Mouse (Mus musculus) neural tube, embryonic 13.5 days (tissue): Measurements from ENCODE around the gene Chtf18. TPM values are rescaled to one million over a fixed set of nuclear protein-coding genes. Genes with fewer than 3 reads are reported as not detected.

Source experiments
- ATAC-seq: fragments of 200-750 bp; cut with Nextera tagmentation; 2 replicates; pipeline ENCODE4 v1.8.0; 2017; ENCODE audit warnings: low read depth, mild to moderate bottlenecking, moderate TSS enrichment, moderate library complexity
- H3K27ac ChIP-seq: fragments of 300-500 bp; sonication (generic); replicated peaks from 2 replicates; pipeline ENCODE4 v1.5.1; 2015; ENCODE audit warnings: moderate library complexity, mild to moderate bottlenecking, inconsistent platforms
- H3K27me3 ChIP-seq: fragments of 300-500 bp; sonication (generic); 2 replicates; pipeline ENCODE4 v1.6.1; 2015; ENCODE audit warnings: mild to moderate bottlenecking, inconsistent platforms
- H3K36me3 ChIP-seq: fragments of 300-500 bp; sonication (generic); 2 replicates; pipeline ENCODE4 v1.6.1; 2015; ENCODE audit warnings: mild to moderate bottlenecking, inconsistent platforms
- H3K4me1 ChIP-seq: fragments of 300-500 bp; sonication (generic); replicated peaks from 2 replicates; pipeline ENCODE4 v1.6.1; 2015; ENCODE audit warnings: inconsistent platforms
- H3K4me2 ChIP-seq: fragments of 300-500 bp; sonication (generic); 2 replicates; pipeline ENCODE4 v1.6.1; 2015; ENCODE audit warnings: inconsistent platforms, mild to moderate bottlenecking, moderate library complexity
- H3K4me3 ChIP-seq: fragments of 300-500 bp; sonication (generic); 2 replicates; pipeline ENCODE4 v1.5.1; 2015; ENCODE audit warnings: mild to moderate bottlenecking, inconsistent platforms
- H3K9ac ChIP-seq: fragments of 300-500 bp; sonication (generic); 2 replicates; pipeline ENCODE4 v1.6.1; 2015; ENCODE audit warnings: moderate library complexity, mild to moderate bottlenecking, inconsistent platforms
- H3K9me3 ChIP-seq: fragments of 300-500 bp; sonication (generic); 2 replicates; pipeline ENCODE4 v1.6.1; 2016; ENCODE audit warnings: inconsistent platforms
- WGBS: fragments of 180-500 bp; shearing (Covaris S2); methylation state at CpG from one replicate; pipeline ENCODE4 v1.1.7; 2015; 5-methylcytosine and 5-hydroxymethylcytosine counted together
- polyA plus RNA-seq: library from polyadenylated mRNA; unstranded; fragments of >200 nt; fragmentation: Nextera tagmentation; extraction: Ambion mirVana; gene quantifications from 2 replicates; pipeline ENCODE4 v1.2.1, GENCODE M21; 2015

The Chtf18 gene
- 7.3 and 9.1 TPM in 2 replicates for polyA plus RNA-seq

DNA sequence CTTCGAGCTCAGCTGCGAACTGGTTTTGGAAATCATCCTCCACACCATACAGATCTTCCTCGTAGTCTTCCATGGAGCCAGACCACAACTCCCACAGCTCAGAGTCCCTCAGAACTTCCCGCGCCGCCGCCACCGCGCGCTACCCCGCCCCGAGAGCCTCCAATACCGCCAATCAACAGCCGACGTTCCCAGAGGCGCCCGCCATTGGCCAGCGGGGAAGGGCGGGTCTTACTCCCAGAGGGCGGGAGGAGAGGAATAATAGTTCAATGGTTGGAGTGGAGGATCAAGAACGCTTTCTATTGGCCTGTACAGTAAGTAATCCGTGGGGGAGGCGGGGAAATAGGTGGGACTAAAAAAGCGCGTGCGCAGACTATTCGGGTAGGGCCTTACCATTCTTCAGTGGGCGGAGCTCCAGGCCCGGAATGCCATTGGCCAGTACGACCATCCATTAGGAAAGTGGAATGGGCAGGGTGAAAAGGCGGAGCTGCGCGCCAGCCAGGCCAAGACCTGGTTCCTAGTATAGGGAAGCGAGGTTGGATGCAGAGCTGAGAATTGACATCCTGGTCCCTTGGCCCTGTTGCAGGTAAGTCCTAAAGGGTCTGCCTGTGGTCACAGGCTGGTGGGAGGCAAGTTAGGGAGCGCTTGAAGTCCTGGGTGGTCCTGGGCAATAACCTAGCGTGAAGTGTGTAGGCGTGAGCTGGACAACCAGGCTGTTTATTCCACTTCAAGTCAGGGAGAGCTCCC, at the start of gene Chtf18, which contains the start of gene Rpusd1:
Gene Chtf18, minus strand, starts transcription at position 155 of the 744 bp plus-strand sequence.
Gene Rpusd1, plus strand, starts transcription at position 406 of the 744 bp plus-strand sequence.
- Histone ChIP-seq H3K4me2 (peak within 1 kb of the TSS; percentile 88), H3K27ac (no peak within 1 kb of the TSS), H3K9me3 (no peaks in the 10 kb centered on the region), H3K4me3 (peak within 1 kb of the TSS; percentile 58), H3K4me1 (peaks cover 25% of the 10 kb centered on the region), H3K36me3 (peaks cover 13% of the 10 kb centered on the region), H3K27me3 (no peaks in the 10 kb centered on the region), H3K9ac (peak within 1 kb of the TSS; percentile 87)
- under 1% methylated on average over 37 of the region's 37 CpGs for WGBS
- ATAC-seq = peak; percentile 98

DNA sequence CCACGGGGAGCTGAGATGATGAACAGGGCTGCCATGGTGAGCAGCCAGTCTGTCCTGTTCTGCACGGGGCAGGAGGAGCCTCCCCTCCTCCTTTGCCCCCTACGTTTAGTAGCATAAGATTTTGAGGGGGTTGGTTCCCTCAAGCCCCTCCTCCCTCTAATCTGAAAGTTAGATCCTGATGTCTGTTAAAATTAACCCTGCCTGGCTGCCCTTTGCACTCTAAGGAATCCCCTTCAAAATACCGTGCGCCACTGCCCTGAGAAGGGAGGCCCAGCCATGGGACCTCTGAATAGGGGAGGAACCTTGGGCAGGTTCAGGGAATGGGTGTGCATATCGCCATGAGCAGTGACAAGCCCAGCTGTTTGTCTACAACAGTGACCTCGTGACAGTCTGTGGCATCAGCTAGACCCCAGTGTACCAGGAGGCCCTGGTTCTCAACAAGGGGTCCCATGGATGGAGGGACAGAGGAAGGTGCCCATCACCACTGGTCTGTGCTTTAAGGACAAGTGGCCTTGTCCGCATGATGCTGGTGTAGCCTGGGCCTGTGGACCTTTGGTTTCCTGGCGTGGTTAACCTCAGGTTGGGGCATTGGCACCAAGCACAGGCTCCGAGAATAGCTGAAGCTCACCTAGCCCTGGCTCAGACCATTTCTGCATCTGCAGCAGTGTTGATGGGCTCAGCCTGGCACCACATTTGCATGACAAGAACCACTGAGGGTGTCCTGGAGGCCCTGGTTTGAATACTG, 48.3 kb upstream of the Chtf18 start:
- no peak for ATAC-seq
- Histone ChIP-seq H3K27ac (no peak overlapping the region), H3K36me3 (peaks cover 18% of the 10 kb centered on the region), H3K27me3 (no peaks in the 10 kb centered on the region), H3K9ac (no peak overlapping the region), H3K4me3 (no peak overlapping the region), H3K4me2 (no peak overlapping the region), H3K9me3 (no peaks in the 10 kb centered on the region), H3K4me1 (peaks cover 13% of the 10 kb centered on the region)
- 81% methylated on average over 10 of the region's 10 CpGs for WGBS

DNA sequence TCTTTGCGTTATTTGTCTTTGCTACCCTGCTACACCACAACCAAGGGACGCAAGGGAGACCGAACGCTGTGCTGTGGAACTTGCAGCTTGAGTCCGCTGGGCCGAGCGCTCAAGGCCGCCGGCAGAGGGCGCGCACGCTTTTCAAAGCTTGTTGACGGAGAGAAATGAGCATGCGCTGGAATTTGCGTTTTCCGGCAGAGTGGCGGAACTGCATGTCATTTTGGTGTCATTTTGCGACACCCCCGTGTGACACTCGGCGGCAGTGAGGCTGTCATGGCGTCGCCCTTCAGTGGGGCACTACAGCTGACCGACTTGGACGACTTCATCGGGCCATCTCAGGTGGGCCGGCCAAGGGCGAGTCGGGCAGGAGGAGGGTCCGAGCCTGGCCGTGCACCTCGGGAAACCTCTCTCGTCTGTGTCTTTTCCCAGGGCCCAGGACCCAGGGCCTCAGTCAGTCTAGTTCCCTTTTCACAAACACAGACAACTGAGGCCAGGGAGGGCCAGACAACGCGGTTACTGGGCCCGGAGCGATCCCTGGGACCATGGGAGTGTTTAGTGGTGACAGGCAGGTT, 46.4 kb upstream of the Chtf18 start, which contains the start of gene Narfl:
Gene Narfl, plus strand, starts transcription at position 228 of the 572 bp plus-strand sequence.
- H3K4me1 ChIP-seq = peaks cover 13% of the 10 kb centered on the region
- WGBS = under 1% methylated on average over 37 of the region's 37 CpGs
- H3K4me3 ChIP-seq = peak within 1 kb of the TSS; percentile 80
- ATAC-seq = peak; percentile 87
- H3K36me3 ChIP-seq = peaks cover 5% of the 10 kb centered on the region
- H3K27me3 ChIP-seq = peaks cover 12% of the 10 kb centered on the region
- H3K4me2 ChIP-seq = peak within 1 kb of the TSS; percentile 88
- no peak within 1 kb of the TSS for H3K27ac ChIP-seq
- H3K9ac ChIP-seq = peak within 1 kb of the TSS; percentile 88
- no peaks in the 10 kb centered on the region for H3K9me3 ChIP-seq

DNA sequence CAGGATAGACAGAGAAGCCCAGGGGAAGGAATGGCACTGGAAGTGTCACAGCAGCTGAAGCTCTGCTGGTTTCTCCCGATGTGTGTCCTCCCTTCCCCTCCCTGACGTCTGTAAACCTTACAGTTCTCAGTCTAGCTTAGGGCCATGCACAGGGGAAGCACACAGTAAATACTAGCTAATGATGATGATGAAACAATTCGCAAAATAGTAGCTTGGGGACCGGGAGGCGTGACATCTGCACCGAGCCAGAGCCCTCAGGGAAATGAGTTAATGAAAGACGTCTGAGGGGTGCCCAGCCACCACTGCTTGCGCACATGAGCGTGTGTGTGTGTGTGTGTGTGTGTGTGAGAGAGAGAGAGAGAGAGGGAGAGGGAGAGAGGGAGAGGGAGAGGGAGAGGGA, 42.1 kb upstream of the Chtf18 start:
- no peak for ATAC-seq
- no peak overlapping the region for H3K9ac ChIP-seq
- no peaks in the 10 kb centered on the region for H3K9me3 ChIP-seq
- no peak overlapping the region for H3K27ac ChIP-seq
- WGBS = 43% methylated on average over 9 of the region's 9 CpGs
- no peak overlapping the region for H3K4me2 ChIP-seq
- H3K36me3 ChIP-seq = no peaks in the 10 kb centered on the region
- H3K27me3 ChIP-seq = peaks cover 37% of the 10 kb centered on the region
- peaks cover 5% of the 10 kb centered on the region for H3K4me1 ChIP-seq
- no peak overlapping the region for H3K4me3 ChIP-seq

DNA sequence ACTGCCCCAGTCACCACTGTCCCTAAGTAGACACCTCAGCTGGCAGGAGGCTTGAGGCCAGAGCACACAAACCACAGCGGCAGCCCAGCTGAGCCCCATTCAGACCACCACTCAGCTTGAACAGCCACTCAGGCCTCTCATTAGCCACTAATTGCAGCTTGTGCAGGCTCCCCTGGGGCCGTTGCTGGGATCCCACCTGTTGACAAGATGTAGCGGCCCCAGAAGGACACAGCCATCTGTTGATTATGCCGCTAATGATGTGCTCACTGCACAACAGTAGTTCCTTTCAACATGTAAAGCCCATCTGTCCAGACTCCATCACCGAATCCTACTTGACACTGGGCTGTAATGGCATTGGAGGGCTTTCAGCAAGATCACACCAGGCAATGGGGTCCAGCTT, 38.7 kb upstream of the Chtf18 start:
- WGBS = 19% methylated on average over 5 of the region's 5 CpGs
- no peak for ATAC-seq

DNA sequence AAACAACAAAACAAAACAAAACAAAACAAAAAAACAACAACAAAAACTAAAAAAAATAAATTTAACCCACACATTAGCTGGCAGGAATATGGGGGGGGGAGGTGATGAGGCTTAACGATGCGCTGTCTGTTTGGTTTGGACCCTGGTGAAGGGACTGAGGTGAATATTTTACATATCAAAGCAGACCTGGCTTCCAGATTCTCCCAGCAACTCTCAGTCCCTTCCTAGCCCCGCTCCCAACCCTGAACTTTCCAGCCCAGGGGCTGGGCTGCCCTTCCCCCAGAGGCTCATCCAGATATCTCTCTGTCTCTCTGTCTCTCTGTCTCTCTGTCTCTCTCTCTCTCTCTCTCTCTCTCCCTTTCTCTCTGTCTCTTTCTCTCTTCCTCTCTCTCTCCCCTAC, 35.4 kb upstream of the Chtf18 start:
- no peaks in the 10 kb centered on the region for H3K9me3 ChIP-seq
- H3K9ac ChIP-seq = no peak overlapping the region
- ATAC-seq = no peak
- no peak overlapping the region for H3K4me2 ChIP-seq
- H3K27me3 ChIP-seq = peaks cover 41% of the 10 kb centered on the region
- WGBS = 36% methylated on average over 3 of the region's 3 CpGs
- H3K27ac ChIP-seq = no peak overlapping the region
- no peaks in the 10 kb centered on the region for H3K36me3 ChIP-seq
- H3K4me3 ChIP-seq = no peak overlapping the region
- H3K4me1 ChIP-seq = no peaks in the 10 kb centered on the region

More for the DNA sequence above, 38.7 kb upstream of the Chtf18 start:
- Histone ChIP-seq H3K4me1 (no peaks in the 10 kb centered on the region), H3K9ac (no peak overlapping the region), H3K27ac (no peak overlapping the region), H3K9me3 (no peaks in the 10 kb centered on the region), H3K4me3 (no peak overlapping the region), H3K4me2 (no peak overlapping the region), H3K36me3 (no peaks in the 10 kb centered on the region), H3K27me3 (peaks cover 46% of the 10 kb centered on the region)

DNA sequence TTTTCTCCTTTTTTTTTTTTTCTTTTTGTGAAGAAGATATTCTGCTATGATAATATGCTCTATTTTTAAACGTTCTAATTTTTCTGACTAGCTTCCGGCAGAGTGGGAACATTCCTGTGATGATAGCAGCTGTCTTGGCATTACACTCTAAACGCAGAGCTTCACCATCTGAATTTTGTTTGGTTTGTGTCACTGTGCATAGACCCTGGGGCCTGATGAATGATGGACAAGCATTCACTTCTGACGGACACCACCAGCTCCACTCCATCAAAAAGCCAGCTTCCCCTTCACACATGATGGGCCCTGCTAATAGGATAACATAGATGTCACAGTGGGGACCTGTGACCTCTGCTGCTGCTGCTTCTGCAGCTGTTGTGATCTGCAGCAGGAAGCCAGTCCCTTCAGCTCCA, 34.3 kb upstream of the Chtf18 start:
- no peak overlapping the region for H3K9ac ChIP-seq
- H3K4me2 ChIP-seq = no peak overlapping the region
- peaks cover 32% of the 10 kb centered on the region for H3K27me3 ChIP-seq
- no peak for ATAC-seq
- no peak overlapping the region for H3K27ac ChIP-seq
- no peak overlapping the region for H3K4me3 ChIP-seq
- no peaks in the 10 kb centered on the region for H3K9me3 ChIP-seq
- H3K4me1 ChIP-seq = no peaks in the 10 kb centered on the region
- 68% methylated on average over 4 of the region's 4 CpGs for WGBS
- H3K36me3 ChIP-seq = no peaks in the 10 kb centered on the region

DNA sequence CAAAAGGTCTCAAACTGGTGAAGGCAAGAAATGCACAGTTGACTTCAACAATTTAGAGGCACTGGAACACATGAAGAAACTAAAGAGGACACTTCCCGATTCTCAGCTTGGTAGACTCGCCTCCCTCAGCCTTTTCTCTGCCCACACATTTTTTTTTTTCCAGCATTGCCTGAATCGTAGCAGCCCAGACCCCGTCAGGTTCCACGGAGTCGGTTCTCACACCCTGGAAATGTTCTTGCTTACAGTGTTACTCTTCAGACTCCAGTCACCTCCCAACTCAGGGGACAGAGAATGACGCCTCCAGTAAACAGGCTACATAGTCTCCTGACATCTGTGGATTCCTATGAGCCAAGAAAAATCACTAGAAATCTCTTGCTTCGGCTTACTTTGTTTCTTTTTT, 32.9 kb upstream of the Chtf18 start:
- no peak overlapping the region for H3K27ac ChIP-seq
- WGBS = 73% methylated on average over 8 of the region's 8 CpGs

DNA sequence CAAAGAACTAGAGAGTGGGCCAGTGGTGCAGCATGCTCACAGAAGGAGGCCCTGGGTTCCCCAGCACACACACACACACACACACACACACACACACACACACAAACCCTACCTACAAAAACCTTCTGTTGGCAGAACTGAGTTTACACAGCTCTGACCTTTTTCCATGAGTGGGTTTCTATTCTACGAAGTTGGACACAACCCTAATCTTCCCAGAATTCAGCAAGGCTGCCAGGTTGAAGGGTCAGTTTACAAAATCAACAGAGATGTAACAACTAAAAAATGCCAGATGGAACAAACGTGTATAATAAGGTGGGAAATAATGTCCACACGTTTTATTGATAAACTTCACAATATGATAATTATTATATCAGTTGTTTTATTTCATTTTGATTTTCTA, 30.5 kb upstream of the Chtf18 start:
- 81% methylated on average over 3 of the region's 3 CpGs for WGBS
- Histone ChIP-seq H3K9ac (no peak overlapping the region), H3K27me3 (peaks cover 26% of the 10 kb centered on the region), H3K9me3 (no peaks in the 10 kb centered on the region), H3K4me2 (no peak overlapping the region), H3K4me3 (no peak overlapping the region), H3K4me1 (no peaks in the 10 kb centered on the region), H3K36me3 (no peaks in the 10 kb centered on the region), H3K27ac (no peak overlapping the region)
- no peak for ATAC-seq

More for the DNA sequence above, 32.9 kb upstream of the Chtf18 start:
- ATAC-seq = no peak
- H3K9ac ChIP-seq = no peak overlapping the region
- H3K27me3 ChIP-seq = peaks cover 26% of the 10 kb centered on the region
- no peak overlapping the region for H3K4me3 ChIP-seq
- no peaks in the 10 kb centered on the region for H3K9me3 ChIP-seq
- no peak overlapping the region for H3K4me2 ChIP-seq
- H3K36me3 ChIP-seq = no peaks in the 10 kb centered on the region
- no peaks in the 10 kb centered on the region for H3K4me1 ChIP-seq

DNA sequence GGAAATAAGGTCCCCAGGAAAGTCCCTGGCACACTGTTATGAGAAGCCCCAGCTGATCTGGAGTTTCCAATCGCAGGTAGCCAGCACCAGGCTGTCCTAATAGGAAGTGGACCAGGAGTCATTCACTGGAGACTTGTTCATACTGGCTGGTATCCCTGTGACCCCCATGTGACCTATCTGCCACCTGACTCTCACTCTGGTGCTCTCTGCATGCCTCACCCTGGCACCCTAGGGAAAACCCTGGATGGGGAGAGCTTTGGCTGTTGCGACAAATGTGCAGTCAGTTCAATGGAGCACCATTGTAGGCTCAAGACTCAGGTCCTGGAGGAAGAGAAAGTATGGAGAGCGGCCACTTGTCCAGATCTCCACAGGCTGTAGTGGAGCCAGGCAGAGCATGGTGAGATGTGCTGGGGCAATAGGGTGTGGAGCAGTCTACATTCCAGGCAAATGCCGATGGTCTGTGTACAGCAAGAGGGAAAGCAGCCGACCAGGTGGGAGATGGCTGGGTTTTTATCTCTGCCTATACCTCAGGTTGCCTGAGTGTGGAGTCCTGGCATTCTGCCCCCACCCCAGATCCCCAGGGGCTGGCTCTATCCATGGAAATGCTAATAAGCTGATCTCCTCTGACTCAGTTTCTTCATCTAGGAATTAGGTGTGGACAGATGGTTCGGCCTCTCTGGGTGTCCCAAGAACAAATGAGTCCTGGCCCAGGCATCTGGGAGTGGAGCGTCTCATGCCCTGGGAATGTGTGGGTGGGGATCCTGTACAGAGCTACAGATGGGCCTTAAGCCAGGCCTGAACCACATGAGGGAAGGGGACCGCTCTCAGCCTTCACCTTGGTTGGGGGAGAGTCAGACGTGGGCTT, 29.4 kb upstream of the Chtf18 start:
- WGBS = 78% methylated on average over 9 of the region's 9 CpGs
- no peak overlapping the region for H3K9ac ChIP-seq
- peaks cover 2% of the 10 kb centered on the region for H3K4me1 ChIP-seq
- H3K9me3 ChIP-seq = no peaks in the 10 kb centered on the region
- no peak for ATAC-seq
- H3K36me3 ChIP-seq = no peaks in the 10 kb centered on the region
- H3K4me3 ChIP-seq = no peak overlapping the region
- H3K4me2 ChIP-seq = no peak overlapping the region
- peaks cover 19% of the 10 kb centered on the region for H3K27me3 ChIP-seq
- H3K27ac ChIP-seq = no peak overlapping the region

DNA sequence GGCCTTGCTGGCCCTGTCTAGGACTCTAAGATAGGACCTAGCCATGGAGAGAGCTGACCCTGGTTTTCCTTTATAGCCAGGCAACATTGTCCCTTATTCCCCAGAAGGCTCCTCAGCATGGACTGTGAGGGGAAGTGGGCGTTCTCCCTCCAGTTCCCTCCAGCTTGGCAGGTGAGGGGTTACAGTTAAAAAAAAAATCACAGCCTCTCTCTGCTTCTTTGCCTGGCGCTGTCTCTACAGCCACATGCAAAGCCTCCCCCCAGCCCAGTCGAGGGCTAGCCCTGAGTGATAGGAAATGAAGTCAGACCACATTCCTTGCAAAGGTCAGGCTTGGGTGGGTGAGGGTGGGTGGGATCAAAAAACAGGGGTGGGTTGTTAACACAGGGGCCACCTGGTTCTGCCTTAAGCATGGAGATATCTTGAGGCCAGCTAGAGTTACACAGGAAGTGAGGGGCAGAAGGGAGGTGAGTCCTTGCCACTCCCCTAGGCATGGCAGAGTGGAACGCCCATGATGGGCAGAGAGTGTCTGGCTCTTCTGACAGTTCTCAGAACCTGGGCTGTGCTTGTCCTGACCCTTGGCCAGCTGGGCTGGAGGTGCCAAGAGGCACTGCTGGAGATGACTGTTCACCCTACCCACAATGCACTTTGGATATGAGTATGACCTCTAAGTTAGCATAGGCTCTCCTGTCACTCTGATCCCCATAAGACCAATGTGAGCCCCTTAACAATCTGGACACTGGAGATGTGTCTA, 28.6 kb upstream of the Chtf18 start:
- WGBS = 66% methylated on average over 4 of the region's 4 CpGs
- Histone ChIP-seq H3K27me3 (peaks cover 18% of the 10 kb centered on the region), H3K27ac (no peak overlapping the region), H3K36me3 (no peaks in the 10 kb centered on the region), H3K9ac (0 out of 2 replicates have a peak overlapping the region, but pooled peaks have one; percentile 17), H3K4me2 (no peak overlapping the region), H3K9me3 (no peaks in the 10 kb centered on the region), H3K4me3 (no peak overlapping the region), H3K4me1 (peaks cover 8% of the 10 kb centered on the region)
- ATAC-seq = no peak
